Mouse (Mus musculus): ENCODE results near the gene Tktl1.
A peak's percentile ranks its signal among the peaks of the same experiment; 100 is the strongest.
"Not testable (repeated sequence)": the region's sequence is repeated elsewhere in the genome, so short reads cannot be mapped to it uniquely, and the experiment has no call there.

The Tktl1 gene

GRCm38 (mm10) chrX:74176959-74177358 is at the start of gene Tktl1:
Gene Tktl1, plus strand, starts transcription at chrX:74177259.
- no peak for DNase-seq

GRCm38 (mm10) chrX:74135263-74135662 is 41.8 kb upstream of the Tktl1 start, which contains the start of gene Mecp2:
Gene Mecp2, minus strand, starts transcription at chrX:74135363.
- not testable (repeated sequence) for DNase-seq

GRCm38 (mm10) chrX:74167738-74168137 is 9.3 kb upstream of the Tktl1 start, which contains the start of gene Tex28:
Gene Tex28, minus strand, starts transcription at chrX:74167838.
- no peak for DNase-seq

- DNase-seq, result no peak
Measured at GRCm38 (mm10) chrX:74203556-74203955, 26.5 kb downstream of the Tktl1 start.

GRCm38 (mm10) chrX:74218496-74218895 is 41.4 kb downstream of the Tktl1 start:
- no peak for DNase-seq

- no peak for DNase-seq
Measured at GRCm38 (mm10) chrX:74219449-74219848, 42.4 kb downstream of the Tktl1 start.

- not testable (repeated sequence) for DNase-seq
Measured at GRCm38 (mm10) chrX:74220099-74220498, 43.0 kb downstream of the Tktl1 start.

GRCm38 (mm10) chrX:74230038-74230437 is 53.0 kb downstream of the Tktl1 start:
- no peak for DNase-seq

- no peak for DNase-seq
Measured at GRCm38 (mm10) chrX:74233196-74233595, 56.1 kb downstream of the Tktl1 start.

- no peak for DNase-seq
Measured at GRCm38 (mm10) chrX:74240332-74240731, 63.3 kb downstream of the Tktl1 start.

- DNase-seq, result no peak
Measured at GRCm38 (mm10) chrX:74243396-74243795, 66.3 kb downstream of the Tktl1 start.

GRCm38 (mm10) chrX:74243807-74244206 is 66.7 kb downstream of the Tktl1 start:
- DNase-seq, result no peak

- peak; percentile 65 for DNase-seq
Measured at GRCm38 (mm10) chrX:74244614-74245083, 67.6 kb downstream of the Tktl1 start.

- peak; percentile 1 for DNase-seq
Measured at GRCm38 (mm10) chrX:74245107-74245506, 68.0 kb downstream of the Tktl1 start.

GRCm38 (mm10) chrX:74245687-74246086 is 68.6 kb downstream of the Tktl1 start:
- peak; percentile 79 for DNase-seq

- DNase-seq, result peak; percentile 95
Measured at GRCm38 (mm10) chrX:74246213-74246681, 69.2 kb downstream of the Tktl1 start.

- DNase-seq, result no peak
Measured at GRCm38 (mm10) chrX:74246693-74247092, 69.6 kb downstream of the Tktl1 start.

- DNase-seq, result peak; percentile 76
Measured at GRCm38 (mm10) chrX:74248651-74249050, 71.6 kb downstream of the Tktl1 start.

- DNase-seq, result peak; percentile 79
Measured at GRCm38 (mm10) chrX:74249615-74250014, 72.6 kb downstream of the Tktl1 start, which contains the start of gene Flna. Gene Flna, minus strand, starts transcription at chrX:74249820.

- peak; percentile 96 for DNase-seq
Measured at GRCm38 (mm10) chrX:74254153-74254887, 77.3 kb downstream of the Tktl1 start, which contains the start of gene Emd. Gene Emd, plus strand, starts transcription at chrX:74254687.

GRCm38 (mm10) chrX:74254888-74255565 is 78.0 kb downstream of the Tktl1 start:
- DNase-seq, result no peak

GRCm38 (mm10) chrX:74257746-74258145 is 80.7 kb downstream of the Tktl1 start:
- DNase-seq, result no peak

All from retina, postnatal 1 day (tissue).